Mouse (Mus musculus): ENCODE data around the gene Gm11213. TPM values are rescaled to one million over a fixed set of nuclear protein-coding genes. Genes with fewer than 3 reads are reported as not detected.
A peak's percentile ranks its signal among the peaks of the same experiment; 100 is the strongest.

Gene Gm11213
- polyA plus RNA-seq, 1 experiment from 2014 or later, result not detected

DNA sequence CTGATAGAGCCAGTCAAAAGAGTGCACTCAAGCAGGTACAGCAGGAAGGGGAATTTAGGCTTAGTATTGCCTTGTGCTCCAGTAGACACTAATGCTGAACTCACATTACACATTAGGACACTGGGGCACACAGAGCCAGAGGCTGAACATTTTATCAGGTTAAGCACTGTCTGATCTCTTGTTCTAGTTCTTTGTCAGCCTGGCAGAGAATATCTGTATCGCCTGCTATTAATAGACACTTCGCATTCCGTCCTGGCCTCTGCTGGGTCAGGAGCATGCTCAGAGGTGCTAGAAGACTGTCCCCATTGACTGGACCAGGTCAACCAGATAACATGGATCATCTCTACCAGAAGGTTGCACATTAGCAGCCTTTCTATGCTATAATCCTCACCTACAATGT is 484 bp upstream of the Gm11213 start:
- H3K9ac ChIP-seq, result no peak overlapping the region
- no peak for ATAC-seq (ENCODE audit: insufficient number of reproducible peaks, insufficient read depth, low FRiP score, low TSS enrichment)
- H3K9me3 ChIP-seq, result no peaks in the 10 kb centered on the region
- no peaks in the 10 kb centered on the region for H3K36me3 ChIP-seq
- H3K4me2 ChIP-seq (replicated peaks), result no peak overlapping the region
- WGBS, result 93% methylated on average over 3 of the region's 3 CpGs
- H3K27me3 ChIP-seq, result no peaks in the 10 kb centered on the region
- no peak overlapping the region for H3K4me3 ChIP-seq
- no peak overlapping the region for H3K27ac ChIP-seq
- no peaks in the 10 kb centered on the region for H3K4me1 ChIP-seq

DNA sequence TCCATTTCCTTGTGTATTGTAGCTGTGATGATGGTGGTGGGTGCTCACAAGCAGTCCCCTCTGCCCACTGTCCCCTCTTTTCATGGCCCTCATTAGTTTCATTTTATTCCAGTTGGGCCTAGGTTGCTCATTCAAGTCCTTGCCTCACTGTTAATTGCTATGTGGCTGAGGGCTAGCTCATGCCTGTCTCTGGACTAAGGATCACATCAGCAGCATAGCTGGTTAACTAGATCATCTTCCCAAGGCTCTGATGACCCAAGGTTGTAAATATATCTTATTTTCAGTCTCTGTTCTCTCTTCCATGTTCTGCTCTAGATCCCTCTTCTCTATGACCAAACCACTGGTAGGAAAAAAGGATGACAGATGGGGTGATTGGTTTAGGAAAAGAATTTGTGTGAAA is 3.8 kb downstream of the Gm11213 start:
- no peaks in the 10 kb centered on the region for H3K36me3 ChIP-seq
- no peak overlapping the region for H3K4me2 ChIP-seq (replicated peaks)
- H3K9ac ChIP-seq, result no peak overlapping the region
- H3K9me3 ChIP-seq, result no peaks in the 10 kb centered on the region
- no peak overlapping the region for H3K4me3 ChIP-seq
- H3K4me1 ChIP-seq, result no peaks in the 10 kb centered on the region
- H3K27me3 ChIP-seq, result no peaks in the 10 kb centered on the region
- H3K27ac ChIP-seq, result no peak overlapping the region
- no peak for ATAC-seq (ENCODE audit: insufficient number of reproducible peaks, insufficient read depth, low FRiP score, low TSS enrichment)

GRCm38 (mm10) chr4:63600786-63601185 is 4.3 kb downstream of the Gm11213 start:
- H3K27me3 ChIP-seq, result no peaks in the 10 kb centered on the region
- 90% methylated on average over 6 of the region's 6 CpGs for WGBS

GRCm38 (mm10) chr4:63596010-63596409 is 9.1 kb downstream of the Gm11213 start:
- Histone ChIP-seq H3K9me3 (no peaks in the 10 kb centered on the region), H3K9ac (no peak overlapping the region), H3K27me3 (no peaks in the 10 kb centered on the region), H3K4me1 (no peaks in the 10 kb centered on the region), H3K4me3 (no peak overlapping the region), H3K4me2 (replicated peaks) (no peak overlapping the region), H3K36me3 (no peaks in the 10 kb centered on the region), H3K27ac (no peak overlapping the region)
- no peak for ATAC-seq (ENCODE audit: insufficient number of reproducible peaks, insufficient read depth, low FRiP score, low TSS enrichment)
- 94% methylated on average over 4 of the region's 4 CpGs for WGBS

More at GRCm38 (mm10) chr4:63600786-63601185, 4.3 kb downstream of the Gm11213 start:
- Histone ChIP-seq H3K4me3 (no peak overlapping the region), H3K4me2 (replicated peaks) (no peak overlapping the region), H3K9me3 (no peaks in the 10 kb centered on the region), H3K27ac (no peak overlapping the region), H3K4me1 (no peaks in the 10 kb centered on the region), H3K9ac (no peak overlapping the region), H3K36me3 (no peaks in the 10 kb centered on the region)
- ATAC-seq (ENCODE audit: insufficient number of reproducible peaks, insufficient read depth, low FRiP score, low TSS enrichment), result no peak

GRCm38 (mm10) chr4:63595259-63595658 is 9.8 kb downstream of the Gm11213 start:
- no peak overlapping the region for H3K4me2 ChIP-seq (replicated peaks)
- no peaks in the 10 kb centered on the region for H3K9me3 ChIP-seq
- no peak overlapping the region for H3K27ac ChIP-seq
- H3K36me3 ChIP-seq, result no peaks in the 10 kb centered on the region
- H3K4me1 ChIP-seq, result no peaks in the 10 kb centered on the region
- H3K4me3 ChIP-seq, result no peak overlapping the region
- no peaks in the 10 kb centered on the region for H3K27me3 ChIP-seq
- no peak for ATAC-seq (ENCODE audit: insufficient number of reproducible peaks, insufficient read depth, low FRiP score, low TSS enrichment)
- H3K9ac ChIP-seq, result no peak overlapping the region
- WGBS, result 69% methylated on average over 10 of the region's 10 CpGs

GRCm38 (mm10) chr4:63594459-63595110 is 10.5 kb downstream of the Gm11213 start:
- H3K4me3 ChIP-seq, result no peak overlapping the region
- H3K4me2 ChIP-seq (replicated peaks), result no peak overlapping the region
- no peak overlapping the region for H3K27ac ChIP-seq
- H3K4me1 ChIP-seq, result no peaks in the 10 kb centered on the region
- no peak for ATAC-seq (ENCODE audit: insufficient number of reproducible peaks, insufficient read depth, low FRiP score, low TSS enrichment)
- H3K27me3 ChIP-seq, result no peaks in the 10 kb centered on the region
- H3K36me3 ChIP-seq, result no peaks in the 10 kb centered on the region
- WGBS, result 84% methylated on average over 5 of the region's 5 CpGs
- no peaks in the 10 kb centered on the region for H3K9me3 ChIP-seq
- no peak overlapping the region for H3K9ac ChIP-seq

- H3K36me3 ChIP-seq, result no peaks in the 10 kb centered on the region
- WGBS, result 82% methylated on average over 4 of the region's 4 CpGs
- no peaks in the 10 kb centered on the region for H3K4me1 ChIP-seq
- H3K4me3 ChIP-seq, result no peak overlapping the region
- no peaks in the 10 kb centered on the region for H3K27me3 ChIP-seq
- no peak overlapping the region for H3K4me2 ChIP-seq (replicated peaks)
- H3K9ac ChIP-seq, result no peak overlapping the region
- no peak for ATAC-seq (ENCODE audit: insufficient number of reproducible peaks, insufficient read depth, low FRiP score, low TSS enrichment)
- no peak overlapping the region for H3K27ac ChIP-seq
- H3K9me3 ChIP-seq, result no peaks in the 10 kb centered on the region
Observed at GRCm38 (mm10) chr4:63590538-63590937, 14.5 kb downstream of the Gm11213 start.

GRCm38 (mm10) chr4:63589987-63590386 is 15.1 kb downstream of the Gm11213 start:
- Histone ChIP-seq H3K4me2 (replicated peaks) (no peak overlapping the region), H3K4me1 (no peaks in the 10 kb centered on the region), H3K36me3 (no peaks in the 10 kb centered on the region), H3K4me3 (no peak overlapping the region), H3K27ac (no peak overlapping the region), H3K27me3 (no peaks in the 10 kb centered on the region), H3K9ac (no peak overlapping the region), H3K9me3 (no peaks in the 10 kb centered on the region)
- WGBS, result 86% methylated on average over 7 of the region's 7 CpGs
- no peak for ATAC-seq (ENCODE audit: insufficient number of reproducible peaks, insufficient read depth, low FRiP score, low TSS enrichment)

DNA sequence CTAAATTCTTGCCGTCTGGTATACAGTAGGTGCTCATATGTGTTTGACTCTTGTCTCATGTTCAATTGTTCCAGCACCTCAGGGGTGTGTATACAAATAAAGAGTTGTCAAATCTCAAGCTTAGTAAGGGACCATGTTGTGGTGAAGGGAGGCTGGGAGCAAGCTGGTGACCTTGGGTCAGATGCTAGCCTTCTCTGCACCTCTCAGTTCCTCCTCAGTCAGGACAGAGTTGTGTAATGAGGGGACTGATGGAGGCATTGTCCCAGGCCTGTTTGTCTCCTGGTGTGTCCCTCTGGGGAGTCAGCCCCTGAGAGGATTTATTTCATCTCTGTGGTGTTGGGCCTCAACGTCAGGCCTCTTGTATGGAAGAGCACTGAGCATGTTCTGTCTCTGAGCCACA is 18.8 kb downstream of the Gm11213 start:
- no peak overlapping the region for H3K4me2 ChIP-seq (replicated peaks)
- no peak overlapping the region for H3K4me3 ChIP-seq
- no peaks in the 10 kb centered on the region for H3K36me3 ChIP-seq
- no peak overlapping the region for H3K9ac ChIP-seq
- no peaks in the 10 kb centered on the region for H3K9me3 ChIP-seq
- no peaks in the 10 kb centered on the region for H3K27me3 ChIP-seq
- 70% methylated on average over 2 of the region's 2 CpGs for WGBS
- H3K27ac ChIP-seq, result no peak overlapping the region
- no peak for ATAC-seq (ENCODE audit: insufficient number of reproducible peaks, insufficient read depth, low FRiP score, low TSS enrichment)
- H3K4me1 ChIP-seq, result peaks cover 12% of the 10 kb centered on the region; the same call in 1 of the 2 replicates

- WGBS, result 88% methylated on average over 10 of the region's 10 CpGs
- H3K9me3 ChIP-seq, result no peaks in the 10 kb centered on the region
- no peak for ATAC-seq (ENCODE audit: insufficient number of reproducible peaks, insufficient read depth, low FRiP score, low TSS enrichment)
- H3K9ac ChIP-seq, result no peak overlapping the region
- no peak overlapping the region for H3K4me2 ChIP-seq (replicated peaks)
- peaks cover 14% of the 10 kb centered on the region for H3K4me1 ChIP-seq
- no peaks in the 10 kb centered on the region for H3K27me3 ChIP-seq
- H3K36me3 ChIP-seq, result no peaks in the 10 kb centered on the region
- no peak overlapping the region for H3K27ac ChIP-seq
- H3K4me3 ChIP-seq, result no peak overlapping the region
Observed at GRCm38 (mm10) chr4:63585216-63585615, 19.8 kb downstream of the Gm11213 start.

DNA sequence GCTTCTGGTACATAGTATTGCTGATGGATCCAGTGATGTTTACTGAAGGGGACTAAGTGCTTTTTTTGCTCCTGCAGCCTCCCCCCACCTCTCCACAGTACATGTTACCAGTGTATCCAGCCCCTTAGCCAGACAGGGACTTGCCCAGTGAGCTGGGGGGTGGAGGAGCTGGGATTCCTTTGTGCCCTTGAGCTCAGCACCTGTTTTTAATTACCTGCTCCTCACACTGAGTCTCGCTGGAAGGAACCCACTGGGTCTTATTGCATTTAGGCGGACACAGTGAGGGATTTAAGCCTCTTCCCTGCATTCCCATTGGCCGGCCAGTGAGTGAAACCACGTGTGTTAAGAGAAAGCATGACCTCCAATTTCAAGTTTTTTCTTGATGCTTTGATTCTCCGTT is 22.5 kb downstream of the Gm11213 start:
- peaks cover 17% of the 10 kb centered on the region for H3K4me1 ChIP-seq
- peak; percentile 86 for ATAC-seq (ENCODE audit: insufficient number of reproducible peaks, insufficient read depth, low FRiP score, low TSS enrichment)
- H3K9me3 ChIP-seq, result 0 out of 2 replicates have a peak, but pooled peaks cover under 1% of the 10 kb centered on the region
- H3K4me2 ChIP-seq (replicated peaks), result no peak overlapping the region
- no peaks in the 10 kb centered on the region for H3K27me3 ChIP-seq
- peak overlapping the region; percentile 83 for H3K27ac ChIP-seq
- WGBS, result 6% methylated on average over 5 of the region's 5 CpGs
- H3K36me3 ChIP-seq, result peaks cover 4% of the 10 kb centered on the region; the same call in 1 of the 2 replicates
- H3K4me3 ChIP-seq, result no peak overlapping the region
- no peak overlapping the region for H3K9ac ChIP-seq

DNA sequence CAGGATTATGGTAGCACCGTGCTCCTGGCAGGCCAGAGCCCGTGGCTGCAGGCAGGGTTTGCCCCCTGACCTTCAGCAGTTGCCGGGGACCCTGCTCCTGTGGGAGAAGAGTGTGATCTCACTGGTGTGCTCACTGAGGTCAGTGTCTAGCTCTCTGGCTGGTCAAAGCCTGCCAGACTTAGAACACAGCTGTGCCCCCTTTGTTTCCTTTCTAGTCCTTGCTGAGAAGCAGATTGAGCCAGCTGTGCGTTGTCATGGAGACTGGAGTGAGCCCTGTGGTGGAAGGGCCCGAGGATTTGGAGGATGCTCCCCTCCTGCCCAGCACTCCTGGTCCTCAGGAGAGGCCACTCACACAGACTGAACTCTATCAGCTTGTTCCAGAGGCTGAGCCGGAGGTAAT is 25.0 kb downstream of the Gm11213 start:
- WGBS, result 34% methylated on average over 6 of the region's 6 CpGs
- Histone ChIP-seq H3K9ac (no peak overlapping the region), H3K36me3 (peaks cover 9% of the 10 kb centered on the region; the same call in 1 of the 2 replicates), H3K4me2 (replicated peaks) (no peak overlapping the region), H3K27me3 (no peaks in the 10 kb centered on the region), H3K27ac (no peak overlapping the region), H3K9me3 (0 out of 2 replicates have a peak, but pooled peaks cover 4% of the 10 kb centered on the region), H3K4me1 (peaks cover 17% of the 10 kb centered on the region), H3K4me3 (no peak overlapping the region)
- ATAC-seq (ENCODE audit: insufficient number of reproducible peaks, insufficient read depth, low FRiP score, low TSS enrichment), result no peak

Measured in embryonic facial prominence, embryonic 12.5 days (tissue).